Mouse (Mus musculus) neutrophil, adult 5-6 weeks (primary cell): ENCODE data around the gene Prrt2. TPM values are rescaled to one million over a fixed set of nuclear protein-coding genes. Genes with fewer than 3 reads are reported as not detected.

ENCODE experiments used
- ATAC-seq: fragments of 151-379, 151-347 bp; 2 replicates; pipeline ENCODE4 v1.8.0; 2017; ENCODE audit warnings: mild to moderate bottlenecking, moderate TSS enrichment; ENCODE audit not compliant: insufficient number of reproducible peaks, poor library complexity, low FRiP score, severe bottlenecking; ENCODE audit errors: extremely low read depth
- total RNA-seq: library from RNA; stranded (forward); fragments of 200-1000 nt; gene quantifications from 2 replicates; pipeline ENCODE4 v1.2.3, GENCODE M21; 2017

The Prrt2 gene
- total RNA-seq, 1 experiment from 2014 or later = 2.6 TPM

GRCm38 (mm10) chr7:127008239-127009019, 12.6 kb downstream of the Prrt2 start:
- ATAC-seq = peak; percentile 57

DNA sequence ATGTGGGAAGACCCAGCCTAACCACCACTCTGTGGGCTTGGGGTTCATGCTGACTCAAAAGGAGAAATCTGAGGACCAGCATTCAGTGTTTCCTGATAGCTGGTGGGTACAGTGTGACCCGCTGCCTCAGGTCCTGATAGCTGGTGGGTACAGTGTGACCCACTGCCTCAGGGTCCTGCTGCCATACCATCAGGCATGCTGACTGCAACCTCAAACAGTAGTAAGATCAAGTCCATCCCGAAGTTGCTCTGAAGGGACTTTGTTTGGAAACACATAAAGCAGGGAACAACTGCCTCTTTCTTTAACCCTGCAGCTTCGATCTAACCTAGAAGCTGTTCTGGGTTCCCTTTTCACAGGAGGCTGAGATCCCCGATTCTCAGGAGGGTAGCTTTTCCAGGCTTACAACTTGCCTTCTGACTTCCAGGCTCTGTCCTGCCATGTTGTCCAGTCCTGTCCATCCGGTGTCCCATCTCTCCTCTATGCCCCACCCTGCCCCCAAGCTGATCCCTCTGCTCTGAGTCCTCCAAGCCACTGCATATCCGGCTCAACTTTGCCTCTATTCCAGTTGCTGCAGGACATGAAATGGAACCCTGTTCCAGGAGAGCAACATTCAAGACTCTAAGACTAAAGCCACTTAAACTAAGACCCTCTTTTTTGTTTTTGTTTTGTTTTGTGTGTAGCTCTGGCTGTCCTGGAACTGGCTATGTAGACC, 13.5 kb downstream of the Prrt2 start:
- no peak for ATAC-seq

DNA sequence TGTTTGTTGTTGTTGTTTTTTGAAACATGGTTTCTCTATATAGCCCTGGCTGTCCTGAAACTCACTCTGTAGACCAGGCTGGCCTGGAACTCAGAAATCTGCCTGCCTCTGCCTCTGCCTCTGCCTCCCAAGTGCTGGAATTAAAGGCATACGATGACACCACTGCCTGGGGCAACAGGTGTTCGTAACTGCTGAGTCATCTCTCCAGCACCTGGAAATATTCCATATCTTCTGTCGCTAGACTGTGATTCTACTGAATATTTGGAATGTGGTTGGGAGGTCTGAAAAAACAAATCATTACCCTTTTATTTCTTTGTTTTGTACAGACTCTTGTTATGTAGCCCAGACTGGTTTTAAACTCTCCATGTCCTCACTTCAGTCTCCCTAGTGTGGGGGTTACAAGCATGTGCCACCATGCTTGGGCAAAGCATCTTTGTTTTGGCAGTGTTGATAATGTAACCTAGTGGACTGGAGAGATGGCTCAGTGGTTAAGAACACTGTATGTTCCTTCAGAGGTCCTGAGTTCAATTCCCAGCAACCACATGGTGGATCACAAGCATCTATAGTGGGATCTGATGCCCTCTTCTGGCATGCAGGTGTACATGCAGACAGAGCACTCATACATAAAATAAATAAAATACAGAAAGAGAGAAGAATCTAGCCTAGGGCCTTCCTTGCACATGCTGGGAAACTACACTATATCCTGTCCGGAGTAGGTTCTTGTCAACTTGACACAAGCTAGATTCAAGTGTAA, 16.7 kb downstream of the Prrt2 start:
- no peak for ATAC-seq

- no peak for ATAC-seq
These were observed 17.4 kb downstream of the Prrt2 start for GRCm38 (mm10) chr7:127003620-127004019.

GRCm38 (mm10) chr7:126999568-126999967, 21.4 kb downstream of the Prrt2 start:
- ATAC-seq = no peak

DNA sequence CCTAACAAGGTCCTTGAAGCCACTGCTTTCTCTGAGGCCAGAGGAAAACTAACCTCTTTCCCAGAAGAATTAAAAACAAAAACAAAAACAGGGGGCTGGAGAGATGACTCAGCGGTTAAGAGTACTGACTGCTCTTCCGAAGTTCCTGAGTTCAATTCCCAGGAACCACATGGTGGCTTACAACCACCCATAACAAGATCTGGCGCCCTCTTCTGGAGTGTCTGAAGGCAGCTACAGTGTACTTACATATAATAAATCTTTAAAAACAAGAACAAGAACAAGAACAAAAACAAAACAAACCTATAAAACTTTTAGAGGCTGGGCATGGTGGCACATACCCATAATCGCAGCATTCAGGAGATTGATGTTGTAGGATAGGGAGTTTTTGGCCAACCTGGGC, 24.6 kb downstream of the Prrt2 start:
- ATAC-seq = no peak

- no peak for ATAC-seq
These were observed 32.2 kb downstream of the Prrt2 start for GRCm38 (mm10) chr7:126988816-126989215.

DNA sequence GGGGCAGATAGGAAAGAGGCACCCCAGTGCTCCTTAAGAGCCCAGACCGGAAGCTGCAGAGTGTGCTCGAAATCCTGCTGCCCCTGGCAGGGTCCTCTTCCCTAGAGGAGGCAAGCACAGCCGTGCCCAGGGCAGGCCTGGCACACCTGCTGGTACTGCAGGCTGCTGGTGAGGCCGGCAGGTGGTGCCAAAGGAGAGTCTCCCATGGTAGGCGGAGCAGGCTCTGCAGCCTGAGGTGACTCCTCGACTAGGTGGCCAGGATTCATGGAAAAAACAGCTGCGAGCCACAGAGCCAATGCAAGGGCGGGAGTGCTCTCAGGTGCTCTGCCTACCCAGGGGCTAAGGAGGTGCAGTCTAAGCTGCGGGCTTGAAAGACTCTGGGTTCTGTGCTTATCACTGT, 34.7 kb downstream of the Prrt2 start:
- ATAC-seq = no peak

- no peak for ATAC-seq
These were observed 36.2 kb downstream of the Prrt2 start for GRCm38 (mm10) chr7:126984667-126985444.

- no peak for ATAC-seq
These were observed 37.9 kb downstream of the Prrt2 start for GRCm38 (mm10) chr7:126983113-126983512.

- no peak for ATAC-seq
These were observed 39.0 kb downstream of the Prrt2 start for GRCm38 (mm10) chr7:126982054-126982453.

- ATAC-seq = no peak
These were observed 39.4 kb downstream of the Prrt2 start for GRCm38 (mm10) chr7:126981601-126982000.

DNA sequence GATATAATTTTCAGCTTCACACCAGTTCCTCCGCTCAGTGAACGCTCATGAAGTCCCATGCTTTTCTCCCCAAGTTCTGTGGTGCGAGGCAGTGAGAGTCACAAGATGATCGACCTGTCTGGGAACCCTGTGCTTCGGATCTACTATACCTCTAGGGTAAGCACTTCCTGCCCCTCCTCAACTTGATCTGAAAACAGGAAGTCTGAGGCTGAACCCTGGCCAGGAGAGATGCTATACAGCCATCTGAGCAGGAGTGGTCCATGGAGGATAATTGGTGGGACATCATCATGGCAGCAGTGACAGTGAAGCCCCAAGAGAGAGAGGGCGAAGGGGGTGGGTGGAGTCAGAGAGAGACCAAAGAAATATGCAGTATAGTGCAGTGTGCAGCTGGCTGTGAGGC, 42.2 kb downstream of the Prrt2 start:
- no peak for ATAC-seq

GRCm38 (mm10) chr7:126976878-126977459, 44.0 kb downstream of the Prrt2 start:
- ATAC-seq = no peak

DNA sequence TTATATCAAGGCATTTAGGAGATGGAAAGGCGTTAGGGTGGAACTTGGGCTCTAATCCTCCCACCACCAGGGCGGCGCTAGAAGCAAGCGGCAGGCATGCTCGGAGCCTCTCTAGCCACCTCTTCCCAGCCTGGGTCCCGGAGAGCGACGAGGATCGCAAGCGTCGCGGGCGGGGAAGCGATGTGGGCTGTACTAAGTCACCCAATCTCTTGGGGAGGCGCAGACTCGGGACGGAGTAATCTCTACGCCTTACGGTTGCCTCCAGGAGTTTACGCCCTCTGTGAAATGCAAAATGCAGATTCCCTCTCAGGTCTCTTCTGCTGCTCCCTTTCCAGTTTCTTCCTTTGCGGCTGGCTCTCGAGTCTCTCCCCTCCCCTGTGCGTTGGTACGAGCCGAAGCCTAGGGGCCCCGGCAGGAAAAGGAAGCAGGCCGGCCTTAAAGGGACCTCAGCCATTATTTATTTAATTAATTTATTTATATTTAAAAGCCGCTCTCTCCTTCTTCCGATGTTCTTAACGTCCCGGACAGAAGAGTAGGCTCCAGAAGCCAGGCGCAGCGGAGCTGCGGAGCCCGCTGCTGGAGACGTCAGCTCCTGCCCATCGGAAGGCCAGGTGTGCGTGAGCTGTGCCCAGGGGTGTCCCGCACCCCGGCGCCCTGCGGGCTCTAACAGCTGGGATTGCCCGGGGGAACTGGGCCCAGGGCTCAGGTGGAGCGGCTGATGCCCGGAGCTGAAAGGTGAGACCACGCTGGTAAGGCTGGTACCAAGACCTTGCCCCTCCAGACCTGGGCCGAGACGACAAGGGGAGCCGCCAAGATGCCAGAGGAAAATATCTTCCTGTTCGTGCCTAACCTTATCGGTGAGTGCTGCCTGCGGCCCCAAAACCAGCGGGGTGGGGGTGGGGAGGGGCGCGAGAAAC, 44.8 kb downstream of the Prrt2 start, which contains the start of gene Cdiptos:
Gene Cdiptos (minus strand): TSS at position 149 of the 917 bp plus-strand sequence.
- peak; percentile 93 for ATAC-seq

GRCm38 (mm10) chr7:126975893-126975949, 45.3 kb downstream of the Prrt2 start, which contains the start of gene Cdipt:
Cdipt (plus strand) TSS chr7:126975914.
- no peak for ATAC-seq

DNA sequence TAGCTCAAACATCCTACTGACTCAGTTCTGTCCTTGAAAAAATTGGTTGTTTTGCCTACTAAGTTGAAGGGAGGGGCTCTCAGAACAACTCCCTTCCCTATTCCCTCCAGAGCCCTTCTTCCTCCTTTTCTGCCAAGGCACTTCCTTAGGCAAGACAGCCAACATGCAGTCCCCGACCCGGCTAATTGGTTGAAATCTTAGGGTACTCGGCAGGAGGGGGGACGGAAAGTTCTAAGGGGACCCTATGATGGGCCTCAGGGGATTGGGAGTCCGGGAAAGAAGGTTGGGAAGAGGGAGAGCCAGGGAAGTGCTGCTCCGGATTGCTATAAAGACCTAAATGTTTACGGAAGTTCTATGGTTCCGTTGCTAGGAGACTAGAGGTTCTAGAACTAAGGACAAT, 45.5 kb downstream of the Prrt2 start:
- ATAC-seq = no peak
